Mouse (Mus musculus): ENCODE measurements at regions not wholly inside any gene's neighbourhood (a gene's known extent, or its start where the extent isn't known, plus 50 kb on each side); places are given as distances from the start of the nearest gene placed in this dataset.

DNA sequence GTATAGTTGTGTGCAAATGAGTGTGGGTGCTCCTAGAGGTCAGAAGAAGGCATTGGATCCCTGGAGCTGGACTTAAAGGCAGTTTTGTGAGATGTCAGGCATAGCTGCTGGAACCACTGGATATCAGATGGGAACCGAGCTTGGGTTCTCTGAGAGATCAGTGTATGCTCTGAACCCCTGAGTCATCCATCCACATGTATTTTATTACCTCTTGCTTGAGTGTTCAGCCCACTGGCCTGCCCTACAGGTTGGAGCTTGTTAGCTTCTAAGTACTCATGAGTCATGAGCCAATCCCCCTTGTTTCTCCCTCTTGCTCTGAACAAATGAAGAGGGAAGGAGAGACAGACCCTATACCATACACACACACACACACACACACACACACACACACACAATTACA, 119.4 kb upstream of the Gdnf start:
- H3K9me3 ChIP-seq (replicated peaks; ENCODE audit: insufficient read depth, low read length), result no peaks in the 10 kb centered on the region
- peaks cover 3% of the 10 kb centered on the region in 2 experiments; a peak in 2 of 4 replicates for H3K27me3 ChIP-seq (ENCODE audit: control insufficient read depth in 1 of 2, insufficient read depth in 2 of 2, low read length in 2 of 2)
- no peaks in the 10 kb centered on the region for H3K79me2 ChIP-seq (ENCODE audit: control insufficient read depth, insufficient read depth, low read length, poor library complexity)
- no peaks in the 10 kb centered on the region for H3K36me3 ChIP-seq (ENCODE audit: control insufficient read depth in 1 of 2, insufficient read depth in 2 of 2, low read length in 2 of 2)
- no peak overlapping the region for H3K4me3 ChIP-seq (ENCODE audit: control insufficient read depth in 1 of 2, insufficient read depth in 1 of 2, low read depth in 2 of 2, low read length in 2 of 2)
- no peak overlapping the region for H3K27ac ChIP-seq (ENCODE audit: control insufficient read depth, low read depth, low read length)
- TF ChIP-seq USF2 (IDR thresholded peaks at IDR 0.05; ENCODE audit: borderline replicate concordance in 1 of 2, insufficient read depth in 1 of 2, low read depth in 1 of 2, low read length in 2 of 2) (no peak), USF1 (IDR thresholded peaks at IDR 0.05; ENCODE audit: low read depth, low read length) (no peak), POLR2AphosphoS2 (IDR thresholded peaks at IDR 0.05; ENCODE audit: low read length) (no peak), JUND (IDR thresholded peaks at IDR 0.05; ENCODE audit: low read depth, low read length) (no peak), NRF1 (IDR thresholded peaks at IDR 0.05; ENCODE audit: insufficient read depth, low read depth, low read length, poor library complexity, severe bottlenecking) (no peak), BHLHE40 (IDR thresholded peaks at IDR 0.05; ENCODE audit: borderline replicate concordance, low read depth, low read length) (no peak), ZC3H11A (IDR thresholded peaks at IDR 0.05; ENCODE audit: low read depth, low read length) (no peak), RAD21 (IDR thresholded peaks at IDR 0.05; ENCODE audit: low read depth, low read length) (no peak), ZNF384 (IDR thresholded peaks at IDR 0.05; ENCODE audit: low read depth, low read length) (no peak), MAFK (IDR thresholded peaks at IDR 0.05; ENCODE audit: borderline replicate concordance, low read depth, low read length) (no peak)
- DNase-seq (ENCODE audit: low read depth, low spot score), result no peak
- no peaks in the 10 kb centered on the region for H3K4me1 ChIP-seq (ENCODE audit: control insufficient read depth in 1 of 2, insufficient read depth in 2 of 2, low read length in 2 of 2)
- H3K9ac ChIP-seq (ENCODE audit: control insufficient read depth, low read depth, low read length, poor library complexity, severe bottlenecking), result no peak overlapping the region

GRCm38 (mm10) chr15:7692096-7692495, 118.5 kb upstream of the Gdnf start:
- Histone ChIP-seq H3K9ac (ENCODE audit: control insufficient read depth, low read depth, low read length, poor library complexity, severe bottlenecking) (no peak overlapping the region), H3K27me3 (ENCODE audit: control insufficient read depth in 1 of 2, insufficient read depth in 2 of 2, low read length in 2 of 2) (peaks cover 3% of the 10 kb centered on the region in 2 experiments; a peak in 2 of 4 replicates), H3K4me1 (ENCODE audit: control insufficient read depth in 1 of 2, insufficient read depth in 2 of 2, low read length in 2 of 2) (no peaks in the 10 kb centered on the region), H3K4me3 (ENCODE audit: control insufficient read depth in 1 of 2, insufficient read depth in 1 of 2, low read depth in 2 of 2, low read length in 2 of 2) (no peak overlapping the region), H3K36me3 (ENCODE audit: control insufficient read depth in 1 of 2, insufficient read depth in 2 of 2, low read length in 2 of 2) (no peaks in the 10 kb centered on the region), H3K79me2 (ENCODE audit: control insufficient read depth, insufficient read depth, low read length, poor library complexity) (no peaks in the 10 kb centered on the region), H3K9me3 (replicated peaks; ENCODE audit: insufficient read depth, low read length) (no peaks in the 10 kb centered on the region), H3K27ac (ENCODE audit: control insufficient read depth, low read depth, low read length) (no peak overlapping the region)
- no peak for DNase-seq (ENCODE audit: low read depth, low spot score)
- TF ChIP-seq USF1 (IDR thresholded peaks at IDR 0.05; ENCODE audit: low read depth, low read length) (no peak), UBTF (IDR thresholded peaks at IDR 0.05; ENCODE audit: borderline replicate concordance, insufficient read depth, low read depth, low read length) (no peak), ZNF384 (IDR thresholded peaks at IDR 0.05; ENCODE audit: low read depth, low read length) (no peak), ELF1 (IDR thresholded peaks at IDR 0.05; ENCODE audit: low read depth, low read length) (no peak), CHD2 (IDR thresholded peaks at IDR 0.05; ENCODE audit: low read length) (no peak), HCFC1 (IDR thresholded peaks at IDR 0.05; ENCODE audit: low read depth, low read length) (no peak), RAD21 (IDR thresholded peaks at IDR 0.05; ENCODE audit: low read depth, low read length) (no peak), EP300 (IDR thresholded peaks at IDR 0.05; ENCODE audit: low read depth in 1 of 2, low read length in 2 of 2) (no peak), CHD1 (IDR thresholded peaks at IDR 0.05; ENCODE audit: low read depth, low read length) (no peak), MYB (IDR thresholded peaks at IDR 0.05; ENCODE audit: low read depth, low read length) (no peak), MXI1 (IDR thresholded peaks at IDR 0.05; ENCODE audit: low read depth, low read length) (no peak), ZC3H11A (IDR thresholded peaks at IDR 0.05; ENCODE audit: low read depth, low read length) (no peak), JUND (IDR thresholded peaks at IDR 0.05; ENCODE audit: low read depth, low read length) (no peak), GATA1 (IDR thresholded peaks at IDR 0.05; ENCODE audit: low read depth, low read length) (no peak), MAFK (IDR thresholded peaks at IDR 0.05; ENCODE audit: borderline replicate concordance, low read depth, low read length) (no peak), E2F4 (IDR thresholded peaks at IDR 0.05; ENCODE audit: borderline replicate concordance, low read depth, low read length) (no peak), MAX (IDR thresholded peaks at IDR 0.05; ENCODE audit: low read length) (no peak), POLR2AphosphoS5 (IDR thresholded peaks at IDR 0.05; ENCODE audit: borderline replicate concordance, low read depth, low read length) (no peak)
